In genomic region chr10:7076662-7077211, GRCm38 (mm10) we compare ENCODE assay signal across 9 mouse cellular contexts. TPM values are rescaled to one million over a fixed set of nuclear protein-coding genes. Genes with fewer than 3 reads are reported as not detected.
DNase-seq lines count a peak whose midpoint lies in the region; ATAC-seq and TF ChIP-seq lines count a peak whose summit lies in the region.
"Had no signal": no experiment of that assay in that cellular context is flagged by ENCODE, and none has a peak within 500 bp of the region (broad histone marks: within the 10 kb centered on the region; RNA-seq: fewer than 3 reads in every experiment).

No protein-coding gene starts in this region.

- H3K4me3 ChIP-seq in heart, embryonic 14.5 days (ENCODE audit: control insufficient read depth in 1 of 2, insufficient read depth in 1 of 2, low read depth in 1 of 2, low read length in 2 of 2) = no peak overlapping the region
- no peak overlapping the region for H3K4me3 ChIP-seq in heart, adult 2 months
- no peak overlapping the region for H3K4me3 ChIP-seq in forebrain, embryonic 12.5 days (replicated peaks)
- H3K4me3 ChIP-seq in limb, embryonic 12.5 days (replicated peaks) = no peak overlapping the region

- H3K27ac ChIP-seq in heart, embryonic 14.5 days (replicated peaks in 1 of 2; ENCODE audit: control insufficient read depth in 1 of 2, insufficient read depth in 1 of 2, low read depth in 2 of 2, low read length in 2 of 2) = no peak overlapping the region
- no peak overlapping the region for H3K27ac ChIP-seq in heart, adult 2 months
- H3K27ac ChIP-seq in forebrain, embryonic 12.5 days = no peak overlapping the region
- 0 out of 2 replicates have a peak overlapping the region, but pooled peaks have one; percentile 59 for H3K27ac ChIP-seq in limb, embryonic 12.5 days

- no peaks in the 10 kb centered on the region for H3K4me1 ChIP-seq in heart, embryonic 14.5 days (ENCODE audit: control insufficient read depth in 2 of 2, insufficient read depth in 2 of 2, low read length in 2 of 2)
- no peaks in the 10 kb centered on the region for H3K4me1 ChIP-seq in heart, adult 2 months (ENCODE audit: control insufficient read depth, insufficient read depth, low read length)
- H3K4me1 ChIP-seq in forebrain, embryonic 12.5 days = no peaks in the 10 kb centered on the region
- peaks cover 6% of the 10 kb centered on the region for H3K4me1 ChIP-seq in limb, embryonic 12.5 days (replicated peaks)

- H3K79me2 ChIP-seq in heart, adult 2 months (replicated peaks; ENCODE audit: control insufficient read depth, insufficient read depth, low read length) = no peaks in the 10 kb centered on the region

- no peak for DNase-seq in heart, adult 2 months
- peak; percentile 70 for DNase-seq in cerebellum, adult 11 months
- DNase-seq in retina, postnatal 1 day = no peak
- no peak for DNase-seq in frontal cortex, adult 2 months (ENCODE audit: extremely low spot score in 1 of 2, low spot score in 1 of 2)
- DNase-seq in gastrocnemius, adult 18-20 months (ENCODE audit: low spot score) = no peak

- ATAC-seq in heart, embryonic 14.5 days (ENCODE audit: insufficient number of reproducible peaks, insufficient read depth, low FRiP score, low read depth) = no peak
- peak; percentile 24; the same call in 1 of the 2 replicates for ATAC-seq in forebrain, embryonic 12.5 days (ENCODE audit: low FRiP score)
- ATAC-seq in limb, embryonic 12.5 days (ENCODE audit: insufficient number of reproducible peaks, insufficient read depth, low FRiP score, low TSS enrichment, low read depth) = peak; percentile 67

- no peak for TF ChIP-seq POLR2A in heart, adult 2 months (IDR thresholded peaks at IDR 0.05; ENCODE audit: insufficient read depth, low read depth, low read length)

- 57% methylated on average over 7 of the region's 8 CpGs for WGBS in heart, embryonic 14.5 days
- 60% methylated on average over 7 of the region's 8 CpGs for WGBS in heart, adult 2 months
- WGBS in forebrain, embryonic 12.5 days = 56% methylated on average over 7 of the region's 8 CpGs
- WGBS in limb, embryonic 12.5 days = 45% methylated on average over 7 of the region's 8 CpGs

- no peak for TF ChIP-seq EP300 in heart, adult 2 months (IDR thresholded peaks at IDR 0.05; ENCODE audit: insufficient read depth, low read depth, low read length)

- intact Hi-C loops in heart, adult 2 months (cut with DNase I) = loop anchor here (5.0 to 10.0 kb wide), 5 partner anchors 41 to 1229 kb away; partner anchors contain the start of gene Cnksr3

- no peaks in the 10 kb centered on the region for H3K9me3 ChIP-seq in heart, embryonic 14.5 days (ENCODE audit: control insufficient read depth, low read length)
- no peaks in the 10 kb centered on the region for H3K9me3 ChIP-seq in forebrain, embryonic 12.5 days
- no peaks in the 10 kb centered on the region for H3K9me3 ChIP-seq in limb, embryonic 12.5 days

- H3K9ac ChIP-seq in heart, embryonic 14.5 days (ENCODE audit: low read length) = peak overlapping the region; percentile 17; the same call in 1 of the 2 replicates
- H3K9ac ChIP-seq in heart, adult 2 months (ENCODE audit: low read depth, low read length) = no peak overlapping the region
- no peak overlapping the region for H3K9ac ChIP-seq in forebrain, embryonic 12.5 days
- no peak overlapping the region; the same call in 1 of the 2 replicates for H3K9ac ChIP-seq in limb, embryonic 12.5 days (replicated peaks)

- peak overlapping the region; percentile 36; the same call in 1 of the 2 replicates for H3K4me2 ChIP-seq in heart, embryonic 14.5 days (ENCODE audit: low read length)
- no peak overlapping the region for H3K4me2 ChIP-seq in forebrain, embryonic 12.5 days
- peak overlapping the region; percentile 33; the same call in 1 of the 2 replicates for H3K4me2 ChIP-seq in limb, embryonic 12.5 days

- no peaks in the 10 kb centered on the region for H3K36me3 ChIP-seq in heart, embryonic 14.5 days (ENCODE audit: control insufficient read depth, insufficient read depth, low read length)
- H3K36me3 ChIP-seq in heart, adult 2 months (ENCODE audit: control insufficient read depth, insufficient read depth, low read length) = no peaks in the 10 kb centered on the region
- no peaks in the 10 kb centered on the region for H3K36me3 ChIP-seq in forebrain, embryonic 12.5 days (replicated peaks)
- H3K36me3 ChIP-seq in limb, embryonic 12.5 days = no peaks in the 10 kb centered on the region

- no peaks in the 10 kb centered on the region for H3K27me3 ChIP-seq in heart, embryonic 14.5 days (ENCODE audit: control insufficient read depth, insufficient read depth, low read length)
- no peaks in the 10 kb centered on the region for H3K27me3 ChIP-seq in heart, adult 2 months (ENCODE audit: control insufficient read depth, insufficient read depth, low read length)
- no peaks in the 10 kb centered on the region for H3K27me3 ChIP-seq in forebrain, embryonic 12.5 days
- H3K27me3 ChIP-seq in limb, embryonic 12.5 days = no peaks in the 10 kb centered on the region
- H3K27me3 ChIP-seq: CH12.LX had no signal

- no peak for TF ChIP-seq CTCF in heart, adult 2 months (IDR thresholded peaks at IDR 0.05)

RNA-seq across cellular contexts. Expression of gene Ipcef1, which starts 24.5 kb away (rescaled TPM):
- 0.12 TPM in 1 of 2 replicates, not detected in the other for polyA plus RNA-seq in heart, embryonic 14.5 days (2014; fragmentation: Nextera tagmentation; extraction: Ambion mirVana)
- under 1 TPM; 0.31 to 0.34 TPM for total RNA-seq in heart, adult 2 months (2021)
- 0.18 and 0.27 TPM in 2 replicates for polyA plus RNA-seq in heart, adult 2 months (2012; rRNA removed)
- 0.91 and 1.3 TPM in 2 replicates for polyA plus RNA-seq in forebrain, embryonic 12.5 days (2016; fragmentation: Nextera tagmentation; extraction: Ambion mirVana)
- polyA plus RNA-seq in limb, embryonic 12.5 days (2016; fragmentation: Nextera tagmentation; extraction: Ambion mirVana) = 0.42 and 0.61 TPM in 2 replicates
- polyA plus RNA-seq in frontal cortex, adult 2 months (2012; rRNA removed) = 42.3 and 45.9 TPM in 2 replicates
- total RNA-seq in gastrocnemius, adult 18-20 months (2021) = not detected

Comparison
In these comparisons a context has a peak if more than half of its experiments do, and no peak if none do; other contexts are left out.
1. RNA of gene Ipcef1, which starts 24.5 kb away (polyA plus RNA-seq): 42.3 to 45.9 TPM in frontal cortex, adult 2 months; 0.91 to 1.3 TPM in forebrain, embryonic 12.5 days, 0.42 to 0.61 TPM in limb, embryonic 12.5 days, 0.18 to 0.27 TPM in heart, adult 2 months and 0.12 TPM in heart, embryonic 14.5 days; every median in the first group is over 10 times any median in the second.